Mouse (Mus musculus) urinary bladder, postnatal 25 days (tissue): Measurements from ENCODE around the gene Pmch.

Experiments used
- DNase-seq: peaks from one replicate; pipeline ENCODE4 v3.0.0; 2022; ENCODE audit warnings: low spot score

The Pmch gene

DNA sequence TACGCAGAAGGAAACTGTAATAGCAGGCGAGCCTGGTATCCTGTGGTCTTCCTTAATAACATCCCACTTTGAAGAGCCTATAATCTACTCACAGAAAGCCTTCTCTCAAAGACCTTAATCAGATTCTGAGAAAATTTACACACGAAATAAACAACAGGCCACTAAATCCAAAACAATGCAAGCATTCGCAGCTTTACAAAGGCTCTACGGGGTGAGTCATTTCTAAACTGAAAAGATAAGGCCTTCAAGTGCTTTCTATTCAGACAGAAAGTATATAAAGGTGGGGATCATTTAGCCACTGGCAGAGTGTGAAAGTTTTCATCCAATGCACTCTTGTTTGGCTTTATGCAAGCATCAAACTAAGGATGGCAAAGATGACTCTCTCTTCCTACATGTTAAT is at the start of gene Pmch:
TSS of gene Pmch (plus strand) at position 301 of the 400 bp plus-strand sequence.
- no peak for DNase-seq

DNA sequence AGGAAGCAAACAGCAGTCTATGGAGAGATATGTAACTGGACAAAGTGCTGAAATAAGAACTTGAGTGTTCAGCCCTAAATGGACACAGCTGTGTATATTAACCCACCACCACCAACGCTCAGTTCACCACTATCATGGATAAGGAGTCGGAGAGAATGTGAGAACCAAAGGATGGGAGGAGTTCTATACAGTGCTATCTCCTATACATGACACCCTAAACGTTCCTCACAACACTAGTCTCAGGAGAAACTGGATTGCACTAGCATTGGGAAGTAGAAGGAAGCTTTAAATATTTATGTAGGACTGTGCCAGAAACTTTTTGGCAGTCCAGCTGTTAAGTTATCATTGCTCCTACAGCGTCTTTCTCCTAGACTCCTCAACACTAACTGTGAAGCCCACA is 46.6 kb upstream of the Pmch start:
- no peak for DNase-seq

DNA sequence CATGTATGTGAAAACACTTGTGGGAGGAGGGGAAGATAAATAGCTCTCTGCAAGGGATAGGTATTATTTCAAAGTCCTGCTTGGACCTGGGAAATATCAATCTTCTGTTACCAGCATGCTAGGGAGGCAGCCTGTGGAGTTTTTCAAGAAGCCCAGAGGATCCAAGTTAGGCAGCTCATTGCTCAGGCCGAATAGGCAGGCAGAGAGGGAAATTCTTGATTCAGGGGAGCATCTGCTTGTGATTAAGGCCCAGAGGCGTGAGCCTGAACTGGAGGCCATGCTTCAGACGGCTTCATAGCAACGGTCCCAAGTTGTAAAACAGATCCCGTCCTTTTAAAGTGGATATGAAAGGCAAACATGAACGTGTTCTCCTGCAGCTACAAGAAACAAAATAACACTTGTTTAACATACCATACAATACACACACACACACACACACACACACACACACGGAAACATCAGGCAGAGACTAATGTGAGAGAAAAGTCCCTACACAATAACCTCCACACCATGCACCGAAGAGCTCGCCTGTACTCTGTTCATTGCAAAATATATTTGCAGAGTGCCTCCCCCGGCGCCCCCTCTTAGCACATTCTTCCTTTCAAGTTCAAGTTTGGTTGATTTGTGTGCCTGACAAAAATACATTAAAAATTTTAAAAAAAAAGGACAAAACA is 44.6 kb upstream of the Pmch start:
- no peak for DNase-seq

DNA sequence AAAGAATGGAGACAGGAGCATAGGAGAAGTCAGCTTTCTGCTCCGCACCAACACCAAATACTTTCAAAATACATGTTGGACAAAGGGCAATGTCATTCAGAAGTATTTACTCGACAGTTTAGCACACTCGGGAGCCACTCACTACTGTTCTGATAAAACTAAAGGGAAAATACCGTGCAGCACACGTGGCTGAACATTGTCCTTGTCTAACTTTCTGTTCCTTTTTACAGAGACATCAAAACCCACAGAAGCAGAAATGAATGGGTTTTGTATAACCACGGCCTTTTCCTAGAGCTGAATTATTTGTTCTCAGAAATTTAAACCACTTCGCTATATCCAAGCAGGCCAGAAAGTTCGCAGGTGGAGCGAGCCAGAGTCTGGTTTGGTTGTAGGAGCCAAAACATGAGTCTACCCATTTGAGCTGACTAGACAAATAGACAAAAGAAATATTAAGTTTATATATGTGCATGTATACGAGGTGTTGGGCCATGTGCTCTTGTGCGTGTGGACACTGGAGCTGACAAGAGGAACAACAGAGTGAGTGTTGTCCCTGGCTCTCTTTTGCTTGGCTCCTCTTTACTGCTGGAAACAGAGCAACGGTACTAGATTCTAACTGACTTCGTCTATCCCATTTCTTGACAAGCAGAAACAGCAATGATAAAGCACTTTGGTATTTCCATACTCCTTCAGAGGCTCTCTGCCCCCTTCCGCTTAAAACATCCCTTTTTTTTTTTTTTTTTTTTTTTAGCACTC is 36.5 kb upstream of the Pmch start:
- no peak for DNase-seq

DNA sequence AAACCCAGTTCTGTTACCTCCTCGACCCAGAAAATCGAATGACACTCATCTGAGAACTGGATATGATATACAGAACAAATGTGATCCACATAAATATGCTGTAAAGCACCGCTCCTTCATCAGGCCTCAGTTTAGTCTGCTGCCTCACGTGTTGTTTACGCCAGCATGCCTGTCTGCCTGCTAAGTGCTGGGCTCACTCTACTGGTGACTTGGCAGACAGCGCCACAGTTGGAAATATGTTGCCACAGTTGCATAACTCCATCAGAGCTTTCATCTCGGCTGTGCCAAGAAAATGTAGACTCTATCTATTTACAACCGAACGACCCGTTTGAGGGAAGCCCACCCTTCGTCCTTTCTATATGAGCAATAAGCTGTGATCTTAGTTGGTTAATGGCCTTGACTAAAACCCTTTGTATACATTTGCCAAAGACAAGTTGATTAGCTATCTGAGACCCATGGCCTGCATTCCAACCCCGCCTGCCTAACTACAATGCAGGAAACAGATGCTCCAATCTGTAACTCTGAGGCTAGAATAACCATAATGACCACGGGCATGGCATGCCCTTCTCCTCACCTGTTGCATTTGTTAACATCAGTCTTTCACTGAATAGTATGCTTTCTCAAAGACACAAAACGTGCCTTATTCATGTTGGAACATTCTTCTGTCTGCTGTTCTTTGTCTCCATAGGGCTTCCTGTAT is 33.8 kb upstream of the Pmch start:
- no peak for DNase-seq

DNA sequence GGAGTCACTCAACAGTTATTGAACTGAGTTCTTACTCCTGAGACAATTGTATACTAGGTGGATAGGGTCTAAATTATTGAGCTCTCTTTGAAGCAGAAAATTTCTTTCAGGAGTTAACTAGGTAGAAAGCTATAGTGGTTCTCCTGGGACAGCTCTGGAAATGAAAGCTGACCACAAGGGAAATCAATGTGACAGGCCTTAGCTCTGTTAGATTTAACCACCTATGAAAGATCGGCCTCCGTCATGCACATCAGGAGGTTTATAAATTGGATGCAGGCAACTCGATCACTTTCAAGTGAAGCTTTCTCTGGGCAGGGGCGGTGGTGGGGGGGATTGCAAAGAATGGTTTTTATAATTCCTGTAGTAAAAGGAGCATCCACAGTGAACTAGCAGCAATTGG is 27.4 kb upstream of the Pmch start:
- DNase-seq, result no peak

DNA sequence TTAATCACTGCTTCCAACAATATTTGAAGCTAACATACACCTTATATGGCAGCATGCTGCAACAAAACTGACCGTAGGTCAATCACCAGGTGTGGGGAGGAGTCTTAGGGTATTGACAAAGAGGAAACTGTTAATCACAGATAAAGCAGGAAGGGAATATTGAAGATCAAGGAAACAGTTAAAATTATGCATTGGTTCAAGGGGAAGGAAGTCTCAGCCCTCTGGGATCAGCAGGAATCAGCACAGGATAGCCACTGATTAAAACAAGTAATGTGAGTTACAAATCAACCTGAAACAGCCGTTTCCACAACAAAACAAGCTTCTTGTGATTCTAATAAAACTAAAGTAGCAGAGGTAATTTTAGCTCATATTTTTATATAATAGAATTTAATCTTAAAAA is 26.0 kb upstream of the Pmch start:
- DNase-seq, result no peak

DNA sequence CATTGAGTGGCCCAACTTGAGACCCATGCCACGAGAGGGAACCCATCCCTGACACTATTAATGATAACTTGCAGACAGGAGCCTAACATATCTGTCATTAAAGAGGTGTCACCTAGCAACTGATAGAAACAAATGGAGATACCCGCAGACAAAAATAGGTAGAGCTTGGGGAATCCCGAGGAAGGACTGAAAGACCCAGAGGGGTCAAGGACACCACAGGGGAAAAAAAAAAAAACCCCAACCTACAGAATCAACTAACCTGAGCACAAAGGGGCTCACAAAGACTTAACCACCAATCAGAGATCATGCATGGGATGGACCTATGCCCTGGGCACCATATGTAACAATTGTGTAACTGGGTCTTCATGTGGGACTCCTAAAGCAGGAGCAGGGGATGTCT is 23.5 kb upstream of the Pmch start:
- no peak for DNase-seq

DNA sequence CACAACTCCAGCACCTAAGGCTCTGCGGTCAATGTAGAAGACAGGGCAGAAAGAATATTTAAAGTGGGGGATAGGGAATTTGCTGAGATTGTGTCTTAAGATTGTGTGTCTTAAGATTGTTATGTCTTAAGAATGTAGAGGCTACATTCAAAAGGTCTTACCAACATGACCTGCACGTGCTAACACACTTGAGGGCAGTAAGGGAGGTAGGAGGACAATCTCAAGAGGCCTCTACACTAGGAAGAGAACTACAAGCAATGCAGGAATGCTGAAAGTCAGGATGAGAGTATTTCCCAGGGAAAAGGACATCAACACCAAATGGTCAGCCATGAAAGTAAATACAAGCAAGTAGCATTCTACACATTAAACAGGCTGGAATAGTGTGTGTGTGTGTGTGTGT is 15.3 kb downstream of the Pmch start:
- no peak for DNase-seq

DNA sequence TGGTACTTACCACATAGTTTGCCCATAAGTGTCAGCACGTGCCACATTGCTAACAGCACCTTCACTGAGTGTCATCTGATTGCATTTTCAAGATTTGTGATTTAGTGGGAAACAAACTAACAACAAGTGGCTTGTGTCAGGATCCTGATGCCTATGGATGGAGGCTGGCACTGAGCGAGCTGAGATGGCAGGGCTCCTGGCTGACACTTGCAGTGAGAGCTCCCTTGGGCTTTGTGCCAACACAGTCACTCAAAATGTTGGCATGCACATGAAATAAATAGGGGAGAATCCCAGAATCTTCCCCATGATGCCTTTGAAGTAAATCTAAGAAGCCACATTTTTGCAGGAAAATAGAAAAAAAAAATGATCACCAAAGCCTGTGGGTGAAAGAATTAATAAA is 22.4 kb downstream of the Pmch start:
- DNase-seq, result no peak

DNA sequence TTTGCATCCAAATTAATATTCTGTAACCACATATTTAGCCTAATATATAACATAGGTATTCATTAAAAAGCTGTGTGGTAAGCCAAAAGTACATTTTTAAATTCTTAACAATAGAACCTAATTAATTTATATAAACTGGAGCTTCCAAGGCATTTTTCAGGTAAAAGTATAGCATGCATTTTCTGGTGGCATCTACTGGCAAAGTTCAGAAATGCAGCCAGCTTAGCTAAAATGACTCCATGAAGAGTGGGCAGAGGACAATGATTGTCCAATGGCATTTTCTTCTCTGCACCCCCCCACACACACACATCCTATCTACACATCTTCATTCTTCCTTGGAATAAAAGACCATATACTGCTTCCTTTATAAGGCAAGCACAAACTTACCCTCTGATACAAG is 28.8 kb downstream of the Pmch start:
- no peak for DNase-seq

DNA sequence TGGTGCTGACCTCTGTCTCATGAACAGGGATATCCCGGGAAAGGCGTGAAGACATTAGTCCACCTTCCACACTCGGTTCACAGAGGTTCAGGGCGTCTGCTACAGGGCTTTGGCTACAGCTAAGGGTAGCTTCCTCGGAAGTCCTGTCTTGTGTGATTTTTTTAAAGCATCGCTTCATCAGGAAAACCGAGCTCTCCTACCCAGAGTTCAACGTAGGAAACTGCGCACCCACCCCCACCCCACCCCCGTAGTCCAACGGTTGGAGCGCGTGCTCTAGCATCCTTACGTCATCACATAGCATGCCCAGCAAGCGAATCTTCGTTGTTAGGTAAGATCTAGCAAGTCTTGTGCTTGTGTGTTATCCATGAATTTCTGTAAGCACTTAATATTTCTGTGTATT is 44.8 kb downstream of the Pmch start:
- no peak for DNase-seq
